Mouse (Mus musculus) midbrain, postnatal 0 days (tissue): ENCODE measurements around the gene Gm20388. TPM values are rescaled to one million over a fixed set of nuclear protein-coding genes. Genes with fewer than 3 reads are reported as not detected.

Experiments
- ATAC-seq: fragments of 200-750 bp; cut with Nextera tagmentation; 2 replicates; pipeline ENCODE4 v1.8.0; 2017; ENCODE audit warnings: moderate number of reproducible peaks, mild to moderate bottlenecking, moderate TSS enrichment, moderate library complexity; ENCODE audit not compliant: low FRiP score
- DNase-seq: peaks from one replicate; pipeline ENCODE4 v3.0.0-alpha.2; 2015; ENCODE audit warnings: low spot score
- H3K27ac ChIP-seq: fragments of 300-500 bp; sonication (generic); 2 replicates; pipeline ENCODE4 v1.5.1; 2014; ENCODE audit warnings: low read depth, mild to moderate bottlenecking, low read length, mixed read lengths
- H3K27me3 ChIP-seq: fragments of 300-500 bp; sonication (generic); 2 replicates; pipeline ENCODE4 v1.6.1; 2014; ENCODE audit warnings: low read length, control low read depth, mixed read lengths; ENCODE audit not compliant: insufficient read depth
- H3K36me3 ChIP-seq: fragments of 300-500 bp; sonication (generic); 2 replicates; pipeline ENCODE4 v1.6.1; 2014; ENCODE audit warnings: low read length, control low read depth, mixed read lengths; ENCODE audit not compliant: insufficient read depth
- H3K4me1 ChIP-seq: fragments of 300-500 bp; sonication (generic); 2 replicates; pipeline ENCODE4 v1.6.1; 2014; ENCODE audit warnings: mild to moderate bottlenecking, control low read depth, antibody characterized with exemption, low read length, mixed read lengths; ENCODE audit not compliant: insufficient read depth
- H3K4me2 ChIP-seq: fragments of 300-500 bp; sonication (generic); 2 replicates; pipeline ENCODE4 v1.6.1; 2014; ENCODE audit warnings: low read depth, mild to moderate bottlenecking, low read length, mixed read lengths; ENCODE audit not compliant: poor library complexity, severe bottlenecking
- H3K4me3 ChIP-seq: fragments of 300-500 bp; sonication (generic); 2 replicates; pipeline ENCODE4 v1.5.1; 2014; ENCODE audit warnings: low read depth, mild to moderate bottlenecking, low read length, moderate library complexity
- H3K9ac ChIP-seq: fragments of 300-500 bp; sonication (generic); replicated peaks from 2 replicates; pipeline ENCODE4 v1.6.1; 2014; ENCODE audit warnings: mild to moderate bottlenecking, low read length, moderate library complexity, mixed read lengths; ENCODE audit not compliant: poor library complexity, severe bottlenecking
- H3K9me3 ChIP-seq: fragments of 300-500 bp; sonication (generic); 2 replicates; pipeline ENCODE4 v1.6.1; 2016; ENCODE audit warnings: low read length, control low read depth
- CTCF ChIP-seq: IDR thresholded peaks from 2 replicates; pipeline ENCODE4 v1.5.1; 2016; ENCODE audit warnings: antibody characterized with exemption, mild to moderate bottlenecking
- WGBS: fragments of 180-500 bp; shearing (Covaris S2); extraction: QIAGEN DNeasy Blood & Tissue Kit; methylation state at CpG from one replicate; pipeline ENCODE4 v1.1.7; 2014; 5-methylcytosine and 5-hydroxymethylcytosine counted together
- polyA plus RNA-seq: library from polyadenylated mRNA; unstranded; fragments of >200 nt; fragmentation: Nextera tagmentation; extraction: Ambion mirVana; gene quantifications from 2 replicates; pipeline ENCODE4 v1.2.1, GENCODE M21; 2015
- total RNA-seq: library from RNA; depleted of rRNA; stranded (reverse); fragments of >200 nt; gene quantifications from 2 replicates; pipeline ENCODE4 v1.2.3, GENCODE M21; 2014

Gene Gm20388
- total and polyA plus RNA-seq, 2 experiments from 2014 or later = 74.2 TPM; not detected in 1

GRCm38 (mm10) chr8:120692934-120693333, 782.3 kb downstream of the Gm20388 start:
- no peak overlapping the region for H3K4me3 ChIP-seq
- H3K27ac ChIP-seq = no peak overlapping the region
- no peak overlapping the region for H3K4me2 ChIP-seq
- no peaks in the 10 kb centered on the region for H3K36me3 ChIP-seq
- 0 out of 2 replicates have a peak, but pooled peaks cover 6% of the 10 kb centered on the region for H3K4me1 ChIP-seq
- ATAC-seq = no peak
- TF ChIP-seq CTCF = no peak
- no peaks in the 10 kb centered on the region for H3K9me3 ChIP-seq
- no peak overlapping the region for H3K9ac ChIP-seq
- DNase-seq = no peak
- no peaks in the 10 kb centered on the region for H3K27me3 ChIP-seq
- WGBS = 69% methylated on average over 4 of the region's 4 CpGs

- no peak overlapping the region for H3K27ac ChIP-seq
- 0 out of 2 replicates have a peak, but pooled peaks cover 6% of the 10 kb centered on the region for H3K4me1 ChIP-seq
- 60% methylated on average over 22 of the region's 22 CpGs for WGBS
- no peak overlapping the region for H3K4me2 ChIP-seq
- DNase-seq = no peak
- no peaks in the 10 kb centered on the region for H3K27me3 ChIP-seq
- no peak for ATAC-seq
- no peaks in the 10 kb centered on the region for H3K9me3 ChIP-seq
- no peak overlapping the region for H3K4me3 ChIP-seq
- no peaks in the 10 kb centered on the region for H3K36me3 ChIP-seq
- no peak for TF ChIP-seq CTCF
- no peak overlapping the region for H3K9ac ChIP-seq
These were observed 783.3 kb downstream of the Gm20388 start for GRCm38 (mm10) chr8:120693861-120694493.

GRCm38 (mm10) chr8:120696401-120697153, 785.9 kb downstream of the Gm20388 start:
- no peak overlapping the region for H3K27ac ChIP-seq
- ATAC-seq = no peak
- TF ChIP-seq CTCF = no peak
- 42% methylated on average over 13 of the region's 13 CpGs for WGBS
- H3K4me1 ChIP-seq = 0 out of 2 replicates have a peak, but pooled peaks cover 6% of the 10 kb centered on the region
- H3K9me3 ChIP-seq = no peaks in the 10 kb centered on the region
- H3K9ac ChIP-seq = no peak overlapping the region
- DNase-seq = peak; percentile 66
- H3K4me2 ChIP-seq = no peak overlapping the region
- no peaks in the 10 kb centered on the region for H3K36me3 ChIP-seq
- H3K27me3 ChIP-seq = no peaks in the 10 kb centered on the region
- H3K4me3 ChIP-seq = no peak overlapping the region

- H3K9ac ChIP-seq = no peak overlapping the region
- no peaks in the 10 kb centered on the region for H3K36me3 ChIP-seq
- H3K9me3 ChIP-seq = no peaks in the 10 kb centered on the region
- no peak overlapping the region for H3K4me2 ChIP-seq
- H3K27me3 ChIP-seq = no peaks in the 10 kb centered on the region
- DNase-seq = peak; percentile 40
- TF ChIP-seq CTCF = no peak
- no peak overlapping the region for H3K27ac ChIP-seq
- 74% methylated on average over 17 of the region's 17 CpGs for WGBS
- 0 out of 2 replicates have a peak, but pooled peaks cover 6% of the 10 kb centered on the region for H3K4me1 ChIP-seq
- no peak overlapping the region for H3K4me3 ChIP-seq
- ATAC-seq = no peak
These were observed 786.7 kb downstream of the Gm20388 start for GRCm38 (mm10) chr8:120697154-120697978.

- H3K36me3 ChIP-seq = no peaks in the 10 kb centered on the region
- no peaks in the 10 kb centered on the region for H3K27me3 ChIP-seq
- no peak overlapping the region for H3K4me3 ChIP-seq
- ATAC-seq = no peak
- no peak overlapping the region for H3K27ac ChIP-seq
- H3K4me2 ChIP-seq = no peak overlapping the region
- H3K9ac ChIP-seq = no peak overlapping the region
- peak; percentile 53 for TF ChIP-seq CTCF
- no peaks in the 10 kb centered on the region for H3K9me3 ChIP-seq
- H3K4me1 ChIP-seq = 0 out of 2 replicates have a peak, but pooled peaks cover 6% of the 10 kb centered on the region
- DNase-seq = no peak
These were observed 787.3 kb downstream of the Gm20388 start for GRCm38 (mm10) chr8:120697979-120698272.
